Mouse (Mus musculus) CH12.LX (cell line): ENCODE data around the gene Bmpr2.

Experiments used
- CTCF ChIP-seq, 2 experiments: IDR thresholded peaks in 1 of 2; conservative IDR thresholded peaks in 1 of 2; 2 replicates each; pipeline ENCODE4 v1.5.1; 2011 to 2012; ENCODE audit warnings: low read depth in 2 of 2, low read length in 2 of 2, improper control_type of control experiment in 1 of 2, inconsistent platforms in 1 of 2, mild to moderate bottlenecking in 1 of 2, moderate library complexity in 1 of 2
- E2F4 ChIP-seq: IDR thresholded peaks from 2 replicates; pipeline ENCODE4 v1.6.1; 2011; ENCODE audit warnings: low read depth, low read length, improper control_type of control experiment; ENCODE audit not compliant: insufficient replicate concordance
- ELF1 ChIP-seq: IDR thresholded peaks from 2 replicates; pipeline ENCODE4 v1.6.1; 2014; ENCODE audit warnings: low read depth, mild to moderate bottlenecking, inconsistent platforms, low read length, improper control_type of control experiment
- EP300 ChIP-seq: IDR thresholded peaks from 2 replicates; pipeline ENCODE4 v1.6.1; 2011; ENCODE audit warnings: low read length, improper control_type of control experiment
- MAFK ChIP-seq: IDR thresholded peaks from 2 replicates; pipeline ENCODE4 v1.6.1; 2011; ENCODE audit warnings: low read length, improper control_type of control experiment; ENCODE audit not compliant: insufficient replicate concordance
- MAX ChIP-seq: IDR thresholded peaks from 2 replicates; pipeline ENCODE4 v1.6.1; 2011; ENCODE audit warnings: low read length, improper control_type of control experiment
- MAZ ChIP-seq: IDR thresholded peaks from 2 replicates; pipeline ENCODE4 v1.6.1; 2012; ENCODE audit warnings: low read depth, mild to moderate bottlenecking, inconsistent platforms, low read length, improper control_type of control experiment, moderate library complexity
- MXI1 ChIP-seq: IDR thresholded peaks from 2 replicates; pipeline ENCODE4 v1.6.1; 2011; ENCODE audit warnings: mild to moderate bottlenecking, low read depth, low read length, improper control_type of control experiment
- POLR2A ChIP-seq: IDR thresholded peaks from 2 replicates; pipeline ENCODE4 v1.6.1; 2011; ENCODE audit warnings: low read depth, mild to moderate bottlenecking, improper control_type of control experiment, low read length
- RAD21 ChIP-seq: IDR thresholded peaks from 2 replicates; pipeline ENCODE4 v1.6.1; 2011; ENCODE audit warnings: low read depth, mild to moderate bottlenecking, low read length, improper control_type of control experiment, moderate library complexity
- RCOR1 ChIP-seq: conservative IDR thresholded peaks from 2 replicates; pipeline ENCODE4 v1.6.1; 2012; ENCODE audit warnings: low read depth, mild to moderate bottlenecking, inconsistent platforms, low read length, improper control_type of control experiment
- TCF12 ChIP-seq: IDR thresholded peaks from 2 replicates; pipeline ENCODE4 v1.6.1; 2014; ENCODE audit warnings: low read depth, mild to moderate bottlenecking, inconsistent platforms, low read length, improper control_type of control experiment
- ZMIZ1 ChIP-seq: IDR thresholded peaks from 2 replicates; pipeline ENCODE4 v1.6.1; 2012; ENCODE audit warnings: low read depth, mild to moderate bottlenecking, inconsistent platforms, low read length, improper control_type of control experiment

GRCm38 (mm10) chr1:59910941-59911340 lies 147.7 kb downstream of the Bmpr2 start:
- TF ChIP-seq CTCF (conservative IDR thresholded peaks at IDR 0.05 in 1 of 2, IDR thresholded peaks at IDR 0.05 in 1 of 2; ENCODE audit: low read depth in 2 of 2, low read length in 2 of 2) (no peak), ZMIZ1 (no peak), MAFK (no peak), MXI1 (no peak), RAD21 (no peak), MAZ (no peak), POLR2A (no peak), E2F4 (no peak), EP300 (no peak), TCF12 (no peak), MAX (no peak), ELF1 (no peak), RCOR1 (no peak)
